Mouse (Mus musculus) heart, postnatal 0 days (tissue): ENCODE data around the gene March7. TPM values are rescaled to one million over a fixed set of nuclear protein-coding genes. Genes with fewer than 3 reads are reported as not detected.

ENCODE experiments used
- ATAC-seq: fragments of 200-750 bp; cut with Nextera tagmentation; 2 replicates; pipeline ENCODE4 v1.8.0; 2017; ENCODE audit warnings: low read depth, moderate number of reproducible peaks, moderate library complexity; ENCODE audit not compliant: insufficient read depth
- DNase-seq: peaks from one replicate; pipeline ENCODE4 v3.0.0-alpha.2; 2016; ENCODE audit warnings: low spot score
- H3K27ac ChIP-seq: fragments of 300-500 bp; sonication (generic); 2 replicates; pipeline ENCODE4 v1.5.1; 2014; ENCODE audit warnings: low read depth, mild to moderate bottlenecking
- H3K27me3 ChIP-seq: fragments of 300-500 bp; sonication (generic); 2 replicates; pipeline ENCODE4 v1.6.1; 2014; ENCODE audit warnings: low read length, mixed read lengths; ENCODE audit not compliant: control insufficient read depth, insufficient read depth
- H3K36me3 ChIP-seq: fragments of 300-500 bp; sonication (generic); replicated peaks from 2 replicates; pipeline ENCODE4 v1.6.1; 2014; ENCODE audit warnings: low read length, mixed read lengths; ENCODE audit not compliant: control insufficient read depth, insufficient read depth
- H3K4me1 ChIP-seq: fragments of 300-500 bp; sonication (generic); 2 replicates; pipeline ENCODE4 v1.6.1; 2014; ENCODE audit warnings: antibody characterized with exemption; ENCODE audit not compliant: control insufficient read depth, insufficient read depth
- H3K4me2 ChIP-seq: fragments of 300-500 bp; sonication (generic); 2 replicates; pipeline ENCODE4 v1.6.1; 2014; ENCODE audit warnings: low read depth, mild to moderate bottlenecking, low read length, moderate library complexity
- H3K4me3 ChIP-seq: fragments of 300-500 bp; sonication (generic); 2 replicates; pipeline ENCODE4 v1.5.1; 2014; ENCODE audit warnings: low read depth, low read length
- H3K9ac ChIP-seq: fragments of 300-500 bp; sonication (generic); replicated peaks from 2 replicates; pipeline ENCODE4 v1.6.1; 2014; ENCODE audit warnings: low read depth, low read length, mixed read lengths
- H3K9me3 ChIP-seq: fragments of 300-500 bp; sonication (generic); replicated peaks from 2 replicates; pipeline ENCODE4 v1.6.1; 2016; ENCODE audit warnings: low read length; ENCODE audit not compliant: control insufficient read depth
- CTCF ChIP-seq: IDR thresholded peaks from 2 replicates; pipeline ENCODE4 v1.5.1; 2016; ENCODE audit warnings: antibody characterized with exemption, control low read depth, low read depth
- EP300 ChIP-seq: IDR thresholded peaks from 2 replicates; pipeline ENCODE4 v1.6.1; 2016; ENCODE audit warnings: antibody characterized with exemption, low read depth
- WGBS: fragments of 180-500 bp; shearing (Covaris S2); extraction: QIAGEN DNeasy Blood & Tissue Kit; methylation state at CpG from one replicate; pipeline ENCODE4 v1.1.7; 2014; 5-methylcytosine and 5-hydroxymethylcytosine counted together
- polyA plus RNA-seq: library from polyadenylated mRNA; unstranded; fragments of >200 nt; fragmentation: Nextera tagmentation; extraction: Ambion mirVana; gene quantifications from 2 replicates; pipeline ENCODE4 v1.2.1, GENCODE M21; 2015
- total RNA-seq: library from RNA; depleted of rRNA; stranded (reverse); fragments of >200 nt; gene quantifications from 2 replicates; pipeline ENCODE4 v1.2.3, GENCODE M21; 2014; ENCODE audit warnings: low replicate concordance; rRNA removed

The March7 gene
- total and polyA plus RNA-seq, 2 experiments from 2014 or later, result 43.5 to 61.5 TPM

DNA sequence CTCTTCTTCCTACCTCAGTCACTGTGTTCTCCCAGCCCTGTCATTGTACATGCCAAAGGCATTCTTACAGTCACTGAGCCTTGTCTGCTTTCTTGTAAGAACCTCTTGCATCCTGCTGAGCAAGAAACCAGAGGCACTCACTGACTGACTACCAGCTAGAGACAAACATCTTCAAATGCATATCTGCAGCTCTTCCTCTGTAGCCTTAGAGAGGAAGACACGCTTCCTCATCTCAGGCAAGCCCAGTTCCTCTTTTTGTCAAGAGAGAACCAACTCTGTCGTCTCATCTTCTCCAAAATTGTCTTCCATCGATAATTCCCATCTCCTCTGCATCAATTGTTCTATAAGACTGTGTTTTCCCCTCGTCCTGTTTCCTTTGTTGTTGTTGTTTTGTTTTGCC, 78.9 kb downstream of the March7 start:
- Histone ChIP-seq H3K4me2 (no peak overlapping the region), H3K27ac (no peak overlapping the region), H3K9me3 (no peaks in the 10 kb centered on the region), H3K27me3 (no peaks in the 10 kb centered on the region), H3K36me3 (no peaks in the 10 kb centered on the region), H3K9ac (no peak overlapping the region), H3K4me3 (no peak overlapping the region), H3K4me1 (0 out of 2 replicates have a peak, but pooled peaks cover 2% of the 10 kb centered on the region)
- no peak for ATAC-seq
- no peak for DNase-seq
- WGBS, result 65% methylated on average over 4 of the region's 4 CpGs
- TF ChIP-seq EP300 (no peak), CTCF (no peak)

- Histone ChIP-seq H3K27ac (no peak overlapping the region), H3K4me2 (no peak overlapping the region), H3K36me3 (no peaks in the 10 kb centered on the region), H3K4me1 (no peaks in the 10 kb centered on the region), H3K9ac (no peak overlapping the region), H3K9me3 (no peaks in the 10 kb centered on the region), H3K4me3 (no peak overlapping the region), H3K27me3 (no peaks in the 10 kb centered on the region)
- ATAC-seq, result no peak
- WGBS, result 67% methylated on average over 1 of the region's 1 CpGs
- no peak for DNase-seq
- no peak for TF ChIP-seq EP300
- TF ChIP-seq CTCF, result no peak
These were observed 79.8 kb downstream of the March7 start for GRCm38 (mm10) chr2:60289451-60289850.

GRCm38 (mm10) chr2:60291381-60291780, 81.7 kb downstream of the March7 start:
- 82% methylated on average over 4 of the region's 4 CpGs for WGBS
- Histone ChIP-seq H3K4me3 (no peak overlapping the region), H3K4me2 (no peak overlapping the region), H3K27ac (no peak overlapping the region), H3K9ac (no peak overlapping the region), H3K27me3 (no peaks in the 10 kb centered on the region), H3K9me3 (no peaks in the 10 kb centered on the region), H3K4me1 (no peaks in the 10 kb centered on the region), H3K36me3 (no peaks in the 10 kb centered on the region)
- ATAC-seq, result no peak
- DNase-seq, result no peak
- TF ChIP-seq CTCF (no peak), EP300 (no peak)

DNA sequence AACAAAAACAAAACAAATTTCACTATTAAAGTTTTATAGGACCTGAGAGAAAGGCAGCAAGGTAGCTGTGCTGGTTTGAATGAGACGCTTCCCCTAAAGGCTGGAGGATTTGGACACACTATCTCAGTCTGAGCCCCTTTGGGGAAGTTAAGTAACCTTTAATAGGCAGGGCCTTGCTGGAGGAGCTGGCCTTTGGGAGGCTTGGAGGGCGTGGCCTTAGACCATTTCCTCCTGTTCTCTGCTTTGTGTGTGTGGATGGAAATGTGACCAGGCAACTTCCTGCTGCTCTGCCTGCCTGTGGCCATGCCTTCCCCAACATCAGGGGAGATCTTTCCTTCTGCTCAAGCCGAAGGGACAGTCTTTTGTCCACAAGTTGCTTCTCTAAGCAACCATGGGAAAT, 88.6 kb downstream of the March7 start:
- Histone ChIP-seq H3K4me2 (no peak overlapping the region), H3K9me3 (no peaks in the 10 kb centered on the region), H3K27ac (no peak overlapping the region), H3K36me3 (no peaks in the 10 kb centered on the region), H3K4me1 (no peaks in the 10 kb centered on the region), H3K4me3 (no peak overlapping the region), H3K27me3 (no peaks in the 10 kb centered on the region), H3K9ac (no peak overlapping the region)
- no peak for ATAC-seq
- WGBS, result 67% methylated on average over 3 of the region's 3 CpGs
- no peak for DNase-seq
- TF ChIP-seq CTCF (no peak), EP300 (no peak)

DNA sequence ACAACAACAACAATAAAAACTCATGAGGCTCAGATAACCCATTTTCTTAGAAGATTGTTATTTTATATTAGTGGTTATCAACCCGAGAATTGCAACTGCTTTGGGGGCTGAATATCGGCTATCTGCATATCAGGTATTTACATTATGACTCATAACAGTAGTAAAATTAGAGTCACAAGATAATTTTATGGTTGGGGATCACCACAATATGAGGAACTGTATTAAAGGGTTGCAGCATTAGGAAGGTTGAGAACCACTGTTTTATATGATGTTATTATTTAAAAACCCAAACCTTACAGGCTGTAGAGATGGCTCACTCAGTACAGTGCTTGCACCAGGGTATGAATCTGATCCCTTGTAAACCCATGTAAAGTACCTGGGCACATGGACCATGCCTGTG, 89.6 kb downstream of the March7 start:
- no peak for ATAC-seq
- Histone ChIP-seq H3K4me1 (no peaks in the 10 kb centered on the region), H3K27me3 (no peaks in the 10 kb centered on the region), H3K9ac (no peak overlapping the region), H3K36me3 (no peaks in the 10 kb centered on the region), H3K4me2 (no peak overlapping the region), H3K9me3 (no peaks in the 10 kb centered on the region), H3K27ac (no peak overlapping the region), H3K4me3 (no peak overlapping the region)
- DNase-seq, result no peak
- 83% methylated on average over 2 of the region's 2 CpGs for WGBS
- TF ChIP-seq CTCF (no peak), EP300 (no peak)

Other genes with a start within 250 kb of the March7 start
- 29.1 and 46.2 TPM in 2 replicates for gene Baz2b, start within 50 bp of the March7 start, total RNA-seq
- gene Baz2b, start within 50 bp of the March7 start, polyA plus RNA-seq, result 38.8 and 40.3 TPM in 2 replicates
- 9.8 and 11.2 TPM in 2 replicates for gene Cd302, start 74.6 kb downstream of the March7 start, total RNA-seq
- gene Cd302, start 74.6 kb downstream of the March7 start, polyA plus RNA-seq, result 17.8 and 18.3 TPM in 2 replicates
- gene Ly75, start 173.4 kb downstream of the March7 start, total RNA-seq, result 0.34 and 2.2 TPM in 2 replicates
- 0.62 and 0.64 TPM in 2 replicates for gene Ly75, start 173.4 kb downstream of the March7 start, polyA plus RNA-seq